Mouse (Mus musculus): Measurements from ENCODE around the gene 1810062G17Rik.

DNA sequence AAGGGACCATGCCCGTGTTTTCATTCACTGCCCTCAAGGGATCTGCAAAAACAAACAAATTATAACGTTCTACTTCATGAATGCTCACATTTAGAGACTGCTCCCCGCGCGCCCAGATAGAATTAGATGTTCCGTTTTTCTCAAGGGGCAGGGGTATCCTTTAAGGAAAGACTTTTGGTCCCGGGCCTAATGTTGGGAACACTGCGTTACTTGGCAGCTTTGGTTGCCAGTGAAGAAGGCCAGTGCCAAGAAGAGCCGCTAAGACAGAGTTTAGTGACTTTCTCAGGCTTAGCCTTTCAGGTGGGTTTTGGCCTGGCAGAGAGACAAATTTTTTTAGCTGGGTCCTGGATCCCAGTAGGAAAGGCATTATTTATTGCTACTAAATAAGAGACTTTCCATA is 20.5 kb downstream of the 1810062G17Rik start:
- TF ChIP-seq GATA1 (IDR thresholded peaks at IDR 0.05; ENCODE audit: low read length) (no peak), TAL1 (IDR thresholded peaks at IDR 0.05; ENCODE audit: low read length) (no peak)

Measured in erythroblast, embryonic 14.5 days (primary cell).